Mouse (Mus musculus): Measurements from ENCODE around the gene Tmc5. TPM values are rescaled to one million over a fixed set of nuclear protein-coding genes. Genes with fewer than 3 reads are reported as not detected.

Gene Tmc5
- polyA plus RNA-seq, 1 experiment from 2014 or later = 0.08 TPM

Other genes with a start within 250 kb of the Tmc5 start
- gene Syt17, start 149.1 kb upstream of the Tmc5 start, polyA plus RNA-seq (2014; fragmentation: Nextera tagmentation; extraction: Ambion mirVana) = 3.1 and 4.1 TPM in 2 replicates
- gene Itpripl2, start 105.3 kb upstream of the Tmc5 start, polyA plus RNA-seq (2014; fragmentation: Nextera tagmentation; extraction: Ambion mirVana) = 0.92 and 1.4 TPM in 2 replicates
- gene Coq7, start 63.9 kb upstream of the Tmc5 start, polyA plus RNA-seq (2014; fragmentation: Nextera tagmentation; extraction: Ambion mirVana) = 103 and 115 TPM in 2 replicates
- 9.8 and 10.2 TPM in 2 replicates for gene Tmc7, start 12.6 kb upstream of the Tmc5 start, polyA plus RNA-seq (2014; fragmentation: Nextera tagmentation; extraction: Ambion mirVana)
- gene Gde1, start 108.5 kb downstream of the Tmc5 start, polyA plus RNA-seq (2014; fragmentation: Nextera tagmentation; extraction: Ambion mirVana) = 118 and 125 TPM in 2 replicates
- gene Ccp110, start 115.3 kb downstream of the Tmc5 start, polyA plus RNA-seq (2014; fragmentation: Nextera tagmentation; extraction: Ambion mirVana) = 23.7 and 24.5 TPM in 2 replicates
- 74.4 and 83.3 TPM in 2 replicates for gene Vps35l, start 142.9 kb downstream of the Tmc5 start, polyA plus RNA-seq (2014; fragmentation: Nextera tagmentation; extraction: Ambion mirVana)